Mouse (Mus musculus): ENCODE measurements around the gene Shpk. TPM values are rescaled to one million over a fixed set of nuclear protein-coding genes. Genes with fewer than 3 reads are reported as not detected.

Gene Shpk
- polyA plus RNA-seq, 1 experiment from 2014 or later = 3.4 TPM

GRCm38 (mm10) chr11:73232513-73232912, 33.3 kb downstream of the Shpk start:
- H3K4me2 ChIP-seq (replicated peaks; ENCODE audit: low read depth) = no peak overlapping the region
- DNase-seq (ENCODE audit: low spot score) = no peak
- no peak overlapping the region for H3K27ac ChIP-seq (replicated peaks)
- 0 out of 2 replicates have a peak, but pooled peaks cover 2% of the 10 kb centered on the region for H3K4me1 ChIP-seq (replicated peaks; ENCODE audit: control insufficient read depth, insufficient read depth)
- ATAC-seq (ENCODE audit: low FRiP score, low TSS enrichment) = no peak
- no peaks in the 10 kb centered on the region for H3K9me3 ChIP-seq (ENCODE audit: control insufficient read depth, low read length)
- H3K36me3 ChIP-seq (ENCODE audit: control insufficient read depth, insufficient read depth, low read length) = no peaks in the 10 kb centered on the region
- H3K27me3 ChIP-seq (ENCODE audit: control insufficient read depth, insufficient read depth, low read length) = no peaks in the 10 kb centered on the region
- WGBS = 50% methylated on average over 2 of the region's 2 CpGs
- no peak overlapping the region for H3K4me3 ChIP-seq (ENCODE audit: low read depth, low read length)
- TF ChIP-seq CTCF (IDR thresholded peaks at IDR 0.05; ENCODE audit: low read depth) (no peak), EP300 (optimal IDR thresholded peaks at IDR 0.05) (no peak)
- no peak overlapping the region for H3K9ac ChIP-seq (ENCODE audit: low read length)

- Histone ChIP-seq H3K4me3 (ENCODE audit: low read depth, low read length) (no peak within 1 kb of the TSS), H3K9me3 (ENCODE audit: control insufficient read depth, low read length) (no peaks in the 10 kb centered on the region), H3K9ac (ENCODE audit: low read length) (no peak within 1 kb of the TSS), H3K27me3 (ENCODE audit: control insufficient read depth, insufficient read depth, low read length) (no peaks in the 10 kb centered on the region), H3K4me2 (replicated peaks; ENCODE audit: low read depth) (no peak within 1 kb of the TSS), H3K27ac (replicated peaks) (no peak within 1 kb of the TSS), H3K4me1 (replicated peaks; ENCODE audit: control insufficient read depth, insufficient read depth) (0 out of 2 replicates have a peak, but pooled peaks cover 2% of the 10 kb centered on the region), H3K36me3 (ENCODE audit: control insufficient read depth, insufficient read depth, low read length) (no peaks in the 10 kb centered on the region)
- DNase-seq (ENCODE audit: low spot score) = no peak
- TF ChIP-seq CTCF (IDR thresholded peaks at IDR 0.05; ENCODE audit: low read depth) (no peak), EP300 (optimal IDR thresholded peaks at IDR 0.05) (no peak)
- no peak for ATAC-seq (ENCODE audit: low FRiP score, low TSS enrichment)
- 89% methylated on average over 5 of the region's 5 CpGs for WGBS
Measured at GRCm38 (mm10) chr11:73233992-73234391, 34.7 kb downstream of the Shpk start, which contains the start of gene Trpv1. TSS of gene Trpv1 (plus strand) at chr11:73234292.

GRCm38 (mm10) chr11:73235990-73236701, 36.9 kb downstream of the Shpk start:
- no peak overlapping the region for H3K9ac ChIP-seq (ENCODE audit: low read length)
- no peak overlapping the region for H3K4me2 ChIP-seq (replicated peaks; ENCODE audit: low read depth)
- H3K4me1 ChIP-seq (replicated peaks; ENCODE audit: control insufficient read depth, insufficient read depth) = 0 out of 2 replicates have a peak, but pooled peaks cover 2% of the 10 kb centered on the region
- no peak overlapping the region for H3K4me3 ChIP-seq (ENCODE audit: low read depth, low read length)
- DNase-seq (ENCODE audit: low spot score) (peak; percentile 51), ATAC-seq (ENCODE audit: low FRiP score, low TSS enrichment) (peak; percentile 41; the same call in 1 of the 2 replicates)
- no peaks in the 10 kb centered on the region for H3K36me3 ChIP-seq (ENCODE audit: control insufficient read depth, insufficient read depth, low read length)
- H3K27ac ChIP-seq (replicated peaks) = peak overlapping the region; percentile 77
- no peaks in the 10 kb centered on the region for H3K27me3 ChIP-seq (ENCODE audit: control insufficient read depth, insufficient read depth, low read length)
- WGBS = 8% methylated on average over 5 of the region's 5 CpGs
- no peaks in the 10 kb centered on the region for H3K9me3 ChIP-seq (ENCODE audit: control insufficient read depth, low read length)
- TF ChIP-seq EP300 (optimal IDR thresholded peaks at IDR 0.05) = no peak
- peak; percentile 3; the same call in 1 of the 2 replicates for TF ChIP-seq CTCF (IDR thresholded peaks at IDR 0.05; ENCODE audit: low read depth)

- WGBS = 40% methylated on average over 3 of the region's 3 CpGs
- H3K36me3 ChIP-seq (ENCODE audit: control insufficient read depth, insufficient read depth, low read length) = no peaks in the 10 kb centered on the region
- ATAC-seq (ENCODE audit: low FRiP score, low TSS enrichment) (no peak), DNase-seq (ENCODE audit: low spot score) (no peak)
- TF ChIP-seq EP300 (optimal IDR thresholded peaks at IDR 0.05) = no peak
- no peak for TF ChIP-seq CTCF (IDR thresholded peaks at IDR 0.05; ENCODE audit: low read depth)
- H3K4me3 ChIP-seq (ENCODE audit: low read depth, low read length) = no peak overlapping the region
- no peaks in the 10 kb centered on the region for H3K9me3 ChIP-seq (ENCODE audit: control insufficient read depth, low read length)
- 0 out of 2 replicates have a peak overlapping the region, but pooled peaks have one; percentile 18 for H3K9ac ChIP-seq (ENCODE audit: low read length)
- H3K27me3 ChIP-seq (ENCODE audit: control insufficient read depth, insufficient read depth, low read length) = no peaks in the 10 kb centered on the region
- no peak overlapping the region for H3K4me2 ChIP-seq (replicated peaks; ENCODE audit: low read depth)
- 0 out of 2 replicates have a peak overlapping the region, but pooled peaks have one; percentile 77 for H3K27ac ChIP-seq (replicated peaks)
- H3K4me1 ChIP-seq (replicated peaks; ENCODE audit: control insufficient read depth, insufficient read depth) = 0 out of 2 replicates have a peak, but pooled peaks cover 2% of the 10 kb centered on the region
Measured at GRCm38 (mm10) chr11:73236731-73237130, 37.5 kb downstream of the Shpk start.

- no peaks in the 10 kb centered on the region for H3K36me3 ChIP-seq (ENCODE audit: control insufficient read depth, insufficient read depth, low read length)
- no peak overlapping the region for H3K9ac ChIP-seq (ENCODE audit: low read length)
- DNase-seq (ENCODE audit: low spot score) = no peak
- H3K4me2 ChIP-seq (replicated peaks; ENCODE audit: low read depth) = no peak overlapping the region
- WGBS = 83% methylated on average over 6 of the region's 6 CpGs
- no peaks in the 10 kb centered on the region for H3K9me3 ChIP-seq (ENCODE audit: control insufficient read depth, low read length)
- no peak overlapping the region for H3K4me3 ChIP-seq (ENCODE audit: low read depth, low read length)
- H3K27ac ChIP-seq (replicated peaks) = no peak overlapping the region
- no peak for ATAC-seq (ENCODE audit: low FRiP score, low TSS enrichment)
- H3K4me1 ChIP-seq (replicated peaks; ENCODE audit: control insufficient read depth, insufficient read depth) = no peaks in the 10 kb centered on the region
- TF ChIP-seq CTCF (IDR thresholded peaks at IDR 0.05; ENCODE audit: low read depth) (no peak), EP300 (optimal IDR thresholded peaks at IDR 0.05) (no peak)
- H3K27me3 ChIP-seq (ENCODE audit: control insufficient read depth, insufficient read depth, low read length) = no peaks in the 10 kb centered on the region
Measured at GRCm38 (mm10) chr11:73242199-73242598, 42.9 kb downstream of the Shpk start.

GRCm38 (mm10) chr11:73242777-73243176, 43.5 kb downstream of the Shpk start:
- ATAC-seq (ENCODE audit: low FRiP score, low TSS enrichment) = no peak
- H3K4me3 ChIP-seq (ENCODE audit: low read depth, low read length) = no peak overlapping the region
- DNase-seq (ENCODE audit: low spot score) = no peak
- no peaks in the 10 kb centered on the region for H3K36me3 ChIP-seq (ENCODE audit: control insufficient read depth, insufficient read depth, low read length)
- no peaks in the 10 kb centered on the region for H3K27me3 ChIP-seq (ENCODE audit: control insufficient read depth, insufficient read depth, low read length)
- H3K4me1 ChIP-seq (replicated peaks; ENCODE audit: control insufficient read depth, insufficient read depth) = no peaks in the 10 kb centered on the region
- H3K9ac ChIP-seq (ENCODE audit: low read length) = no peak overlapping the region
- 86% methylated on average over 4 of the region's 4 CpGs for WGBS
- H3K9me3 ChIP-seq (ENCODE audit: control insufficient read depth, low read length) = no peaks in the 10 kb centered on the region
- TF ChIP-seq EP300 (optimal IDR thresholded peaks at IDR 0.05) = no peak
- no peak for TF ChIP-seq CTCF (IDR thresholded peaks at IDR 0.05; ENCODE audit: low read depth)
- H3K27ac ChIP-seq (replicated peaks) = no peak overlapping the region
- H3K4me2 ChIP-seq (replicated peaks; ENCODE audit: low read depth) = no peak overlapping the region
